Mouse (Mus musculus) gastrocnemius, postnatal 14 days (tissue): ENCODE results near the gene Ubl7. TPM values are rescaled to one million over a fixed set of nuclear protein-coding genes. Genes with fewer than 3 reads are reported as not detected.

Experiments
- DNase-seq: peaks from one replicate; pipeline ENCODE4 v3.0.0; 2021; ENCODE audit warnings: mixed read lengths
- intact Hi-C: fragments of 180-260 bp; cut with DNase I; formaldehyde crosslinking; loops from one replicate; pipeline ENCODE4 v1.15.1; 2025; ENCODE audit warnings: low total_unique reads
- total RNA-seq, 2 experiments: library from RNA; stranded (reverse); gene quantifications; 2 replicates each; pipeline ENCODE4 v1.2.3; 2021

Ubl7 gene
- total RNA-seq, 2 experiments from 2014 or later, result 52.3 to 55.3 TPM

DNA sequence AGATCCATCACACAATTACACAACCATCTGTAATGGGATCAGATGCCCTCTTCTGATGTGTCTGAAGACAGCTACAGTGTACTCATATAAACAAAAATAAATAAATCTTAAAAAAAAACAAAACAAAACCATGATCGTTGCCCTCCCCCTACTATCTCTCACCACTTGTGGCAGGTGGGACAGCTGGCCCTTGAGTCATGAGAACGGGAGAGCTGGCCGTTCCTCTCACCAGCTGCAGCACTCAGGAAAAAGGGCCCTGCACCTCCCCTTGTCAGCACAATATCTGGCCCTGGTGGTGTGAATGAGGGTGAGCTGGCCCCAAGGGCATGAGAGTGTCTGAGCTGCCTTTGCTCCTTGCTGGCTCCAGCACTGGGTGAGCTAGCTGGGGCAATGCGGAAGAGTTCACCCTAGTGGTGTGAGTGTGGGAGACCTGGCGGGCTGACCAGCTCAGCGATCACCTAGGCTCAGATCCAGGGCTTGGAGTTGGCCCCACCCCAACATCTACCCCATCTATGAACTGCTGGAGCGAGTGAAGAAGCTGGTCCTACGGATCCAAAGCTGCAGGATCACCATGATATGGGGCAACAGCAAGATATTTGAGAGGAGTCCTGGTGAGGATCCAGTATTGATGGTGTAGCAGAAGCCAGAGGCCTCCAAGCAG is 7.1 kb upstream of the Ubl7 start:
- intact Hi-C loops, result no loop called here
- DNase-seq, result peak; percentile 8

DNA sequence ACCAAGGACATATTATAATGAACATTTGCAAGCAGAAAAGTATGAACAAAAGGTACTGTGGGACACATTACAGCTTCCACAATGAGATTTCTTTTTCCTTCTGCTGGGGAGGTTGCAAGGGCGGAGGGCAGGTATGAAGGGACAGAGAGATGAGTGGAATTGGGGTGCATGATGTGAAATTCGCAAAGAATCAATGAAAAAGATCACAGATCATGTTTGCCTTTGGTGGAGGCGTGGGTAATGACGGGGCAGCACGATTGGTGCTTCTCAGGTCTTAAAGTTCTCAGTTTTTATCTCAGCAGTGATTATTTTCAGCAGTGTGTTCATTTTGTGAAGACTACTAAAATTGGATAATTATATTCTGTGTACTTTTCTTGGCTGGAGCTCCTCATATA is 6.5 kb upstream of the Ubl7 start:
- intact Hi-C loops, result no loop called here
- DNase-seq, result no peak

DNA sequence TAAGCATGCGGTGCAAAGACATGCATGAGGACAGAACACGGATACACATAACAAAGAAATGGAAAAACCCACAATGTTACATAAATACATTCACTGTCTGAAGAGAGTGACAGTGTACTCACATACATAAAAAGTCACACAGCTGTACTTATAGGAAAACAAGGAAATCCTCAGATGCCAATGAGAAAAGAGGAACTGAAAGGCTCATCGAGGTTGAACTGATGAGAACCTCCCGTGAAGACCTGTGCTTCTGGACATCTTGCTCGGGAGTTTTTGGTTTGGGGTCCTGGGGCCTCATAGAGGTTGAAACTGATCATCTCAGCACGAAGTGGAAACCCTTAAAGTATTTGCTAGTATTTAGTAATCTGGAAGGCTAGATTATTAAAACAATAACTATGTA is 3.6 kb upstream of the Ubl7 start:
- intact Hi-C loops, result no loop called here

DNA sequence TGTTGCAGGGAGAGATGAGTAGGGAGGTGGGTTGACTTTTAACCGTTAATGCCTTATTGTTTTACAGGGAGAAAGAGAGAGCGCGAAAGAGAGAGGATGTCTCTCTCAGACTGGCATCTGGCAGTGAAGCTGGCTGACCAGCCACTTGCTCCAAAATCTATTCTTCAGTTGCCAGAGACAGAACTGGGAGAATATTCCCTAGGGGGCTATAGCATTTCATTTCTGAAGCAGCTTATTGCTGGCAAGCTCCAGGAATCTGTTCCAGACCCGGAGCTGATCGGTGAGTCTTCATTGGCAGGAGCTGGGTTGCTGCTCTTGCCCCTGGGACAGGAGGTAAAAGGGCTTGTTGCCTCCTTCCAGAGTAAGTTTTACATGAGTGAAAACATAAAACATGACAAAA is 1.8 kb downstream of the Ubl7 start:
- DNase-seq, result no peak
- intact Hi-C loops, result no loop called here

More for the DNA sequence above, 3.6 kb upstream of the Ubl7 start:
- no peak for DNase-seq

DNA sequence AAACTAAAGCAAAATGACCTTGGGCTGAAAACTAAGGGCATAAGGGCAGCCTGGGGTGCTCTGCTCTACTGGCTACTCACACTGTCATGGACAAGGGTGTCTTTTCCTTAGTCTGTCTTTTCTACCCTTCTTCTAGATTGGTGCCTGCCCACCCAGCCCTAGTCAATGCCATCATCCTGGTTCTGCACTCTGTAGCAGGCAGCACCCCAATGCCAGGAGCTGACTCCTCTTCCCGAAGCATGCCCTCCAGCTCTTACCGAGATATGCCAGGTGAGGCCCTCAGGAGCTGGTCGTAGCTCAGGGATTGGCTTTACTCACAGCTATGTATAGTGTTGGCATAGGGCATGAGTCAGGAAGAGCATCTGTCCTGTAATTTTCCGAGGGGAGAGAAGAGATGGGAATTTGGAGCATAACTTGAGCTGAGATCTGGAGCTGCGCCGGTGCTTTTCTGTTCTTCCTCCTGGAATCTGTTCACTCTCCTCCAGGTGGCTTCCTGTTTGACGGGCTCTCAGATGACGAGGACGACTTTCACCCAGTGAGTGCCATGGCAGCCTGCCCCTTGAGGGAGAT is 10.8 kb downstream of the Ubl7 start:
- intact Hi-C loops, result no loop called here
- no peak for DNase-seq

DNA sequence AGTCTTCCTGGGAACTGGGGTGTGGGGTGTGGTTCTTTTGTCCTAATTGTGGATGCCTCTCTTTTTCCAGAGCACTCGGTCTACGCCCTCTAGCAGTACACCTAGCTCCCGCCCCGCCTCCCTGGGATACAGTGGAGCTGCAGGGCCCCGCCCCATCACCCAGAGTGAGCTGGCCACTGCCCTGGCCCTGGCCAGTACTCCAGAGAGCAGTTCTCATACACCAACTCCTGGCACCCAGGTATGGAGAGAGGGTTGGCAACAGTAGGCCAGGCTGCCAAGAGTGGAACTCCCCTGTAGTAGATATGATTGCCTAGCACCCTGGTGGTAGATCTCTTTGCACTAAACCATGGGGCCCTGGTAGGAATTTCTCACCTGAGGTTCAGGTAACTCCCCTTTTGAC is 11.6 kb downstream of the Ubl7 start:
- DNase-seq, result no peak
- intact Hi-C loops, result no loop called here

DNA sequence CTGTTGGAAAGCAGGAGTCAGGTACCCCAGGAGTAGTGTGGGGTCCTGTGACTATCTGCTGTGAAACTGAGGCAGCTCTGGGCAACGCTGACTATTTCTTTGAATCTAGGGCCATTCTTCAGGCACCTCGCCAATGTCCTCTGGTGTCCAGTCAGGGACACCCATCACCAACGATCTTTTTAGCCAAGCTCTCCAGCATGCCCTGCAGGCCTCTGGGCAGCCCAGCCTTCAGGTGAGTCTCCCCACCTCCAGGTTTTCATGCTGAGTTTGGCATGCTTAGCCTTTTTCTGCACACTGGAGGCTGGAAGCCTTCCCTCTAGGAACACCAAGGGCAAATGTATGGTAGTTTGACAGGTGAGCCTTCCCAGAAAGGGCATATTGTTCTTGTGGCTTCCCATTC is 12.3 kb downstream of the Ubl7 start:
- intact Hi-C loops, result no loop called here
- DNase-seq, result no peak

DNA sequence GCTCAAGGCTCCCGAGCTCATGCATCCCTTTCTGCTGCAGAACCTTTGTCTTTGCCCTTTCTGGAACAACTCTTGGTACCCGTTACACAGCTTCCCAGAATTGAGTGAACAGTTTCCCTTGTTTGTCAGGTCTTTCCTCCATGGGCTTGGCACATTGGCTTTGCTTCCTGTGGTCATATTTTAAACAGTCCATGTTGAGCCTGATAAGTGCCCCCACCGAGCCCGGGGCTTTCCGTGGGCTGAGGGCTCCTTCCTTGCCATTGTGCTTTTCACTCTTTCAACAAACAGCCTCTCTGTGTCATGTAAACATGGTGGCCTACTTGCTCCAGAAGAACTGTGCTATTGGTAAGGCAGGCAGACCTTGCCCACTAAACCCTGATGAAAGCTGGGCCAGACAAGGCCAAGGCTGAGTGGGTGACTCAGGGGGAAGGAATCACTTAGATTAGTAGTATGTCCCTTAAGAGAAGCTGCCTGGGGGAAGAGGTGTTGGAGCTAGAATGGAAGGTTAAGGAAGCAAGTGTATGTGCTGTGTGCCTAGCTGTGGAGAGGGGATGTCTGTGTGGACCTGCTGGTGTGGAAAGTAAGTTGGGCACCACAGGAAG is 20.5 kb downstream of the Ubl7 start:
- intact Hi-C loops, result loop anchor here (10.0 kb wide), 1 partner anchor 66 kb away; no protein-coding TSS in a partner anchor
- DNase-seq, result no peak

DNA sequence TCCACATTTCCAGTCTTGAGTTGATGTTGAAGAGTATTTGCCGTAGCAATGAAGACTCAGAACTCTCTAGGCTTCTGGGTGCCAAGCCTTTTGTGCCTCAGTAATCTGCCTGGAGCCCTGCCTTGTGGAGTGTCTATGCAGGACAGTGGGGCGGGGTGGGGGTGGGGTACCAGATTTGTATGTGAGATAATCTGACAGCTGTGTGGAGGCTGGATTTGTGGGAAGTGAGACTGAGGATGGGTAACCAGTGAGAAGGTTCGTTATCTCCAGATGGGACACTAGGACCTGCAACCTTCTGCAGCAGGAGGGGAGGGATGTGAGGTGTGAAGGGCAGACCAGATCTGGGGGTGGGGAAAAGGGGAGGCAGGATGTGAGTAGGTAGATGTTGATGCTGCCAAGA is 21.5 kb downstream of the Ubl7 start:
- intact Hi-C loops, result loop anchor here (10.0 kb wide), 1 partner anchor 67 kb away; no protein-coding TSS in a partner anchor
- no peak for DNase-seq

DNA sequence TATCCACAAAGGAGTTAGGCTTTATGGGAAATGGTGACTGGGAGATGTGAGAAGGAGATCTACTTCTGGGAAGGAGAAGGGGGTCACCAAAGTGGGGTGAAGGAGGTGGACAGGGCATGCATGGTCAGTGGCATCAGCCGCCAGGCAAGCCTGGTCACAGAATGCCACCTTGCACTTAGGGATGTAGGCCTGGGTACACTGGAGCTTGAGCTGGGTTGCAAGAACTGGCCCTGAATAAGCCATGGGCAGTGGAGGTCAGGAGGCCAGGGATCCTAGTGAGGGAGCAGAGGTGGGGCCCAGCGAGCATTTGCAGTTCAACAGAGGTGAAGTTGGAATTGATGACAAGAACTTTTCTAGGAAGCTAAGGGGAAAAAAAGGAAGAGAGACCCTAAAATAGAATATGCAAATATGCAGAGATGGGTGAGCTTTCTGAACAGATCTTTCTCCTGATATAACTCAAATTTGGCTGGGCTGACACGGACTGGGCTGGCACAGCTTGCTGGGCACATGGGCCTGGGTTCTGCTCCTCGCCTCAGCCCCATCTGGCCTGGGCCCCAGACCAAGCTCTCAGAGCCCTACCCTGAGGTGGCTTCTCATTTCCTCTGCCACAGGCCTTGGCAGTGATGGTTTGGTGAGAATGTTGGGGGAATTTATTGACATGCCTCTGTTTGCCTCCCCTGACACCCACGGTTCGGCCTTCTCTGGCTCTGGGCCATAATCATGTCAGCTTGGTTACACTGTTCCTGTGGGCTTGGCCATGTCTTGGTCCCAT is 22.2 kb downstream of the Ubl7 start:
- DNase-seq, result no peak
- intact Hi-C loops, result loop anchor here (10.0 kb wide), 1 partner anchor 68 kb away; no protein-coding TSS in a partner anchor

DNA sequence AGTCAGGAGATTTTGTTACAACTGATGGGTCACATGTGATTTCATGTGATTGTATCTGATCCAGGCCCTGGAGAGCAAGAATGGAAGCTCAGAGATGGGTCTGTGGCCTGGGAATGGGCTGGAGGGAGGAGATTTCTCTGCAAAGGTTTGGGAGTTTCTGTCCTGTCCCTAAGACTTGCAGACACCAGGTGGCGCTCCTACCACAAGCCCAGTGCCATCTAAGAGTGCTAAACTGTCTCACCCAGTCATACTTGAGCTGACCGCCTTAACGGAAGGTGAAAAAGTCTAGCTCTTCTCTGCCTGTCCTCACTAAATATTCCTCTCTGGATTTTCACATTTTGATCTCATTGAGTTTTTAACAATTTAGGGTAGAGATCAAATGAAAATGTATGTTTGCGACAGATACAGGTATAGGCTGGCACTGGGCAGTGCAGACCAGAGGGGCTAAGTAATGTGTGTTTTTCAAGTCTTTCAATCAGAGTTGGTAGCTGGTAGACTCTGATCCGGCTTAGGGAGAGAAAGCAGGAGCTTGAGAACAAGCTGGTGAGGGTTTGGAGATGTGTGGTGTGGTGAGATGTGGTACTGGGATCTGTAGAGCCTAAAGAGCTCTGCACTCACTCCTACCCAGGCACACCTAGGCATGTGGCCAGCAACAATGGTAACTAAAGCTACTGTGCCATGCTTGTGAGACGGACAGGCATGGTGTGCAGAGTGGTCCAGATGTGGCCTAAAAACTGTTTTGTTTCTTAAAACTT is 25.1 kb downstream of the Ubl7 start:
- DNase-seq, result peak; percentile 88
- intact Hi-C loops, result loop anchor here (2.0 to 10.0 kb wide), 3 partner anchors 57 to 71 kb away; no protein-coding TSS in a partner anchor

DNA sequence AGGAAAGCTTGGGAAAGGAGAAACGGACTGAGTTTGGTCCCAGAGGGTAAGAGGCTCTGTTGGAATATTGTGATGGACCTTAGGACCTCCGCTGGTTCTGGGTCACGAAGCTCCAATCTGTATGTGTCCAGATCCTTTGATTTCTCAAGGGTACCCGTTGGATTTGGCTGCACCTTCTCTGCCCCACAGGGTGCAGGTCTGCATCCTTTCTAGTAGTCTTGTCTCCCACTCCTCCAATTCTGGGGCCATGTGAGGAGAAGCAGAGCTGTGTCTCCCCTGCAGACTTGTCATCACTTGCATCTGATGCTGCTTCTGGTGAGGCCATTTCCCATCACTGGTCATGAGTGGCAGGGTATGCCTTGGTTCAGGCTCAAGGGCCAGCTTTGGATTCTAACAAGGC is 26.4 kb downstream of the Ubl7 start:
- intact Hi-C loops, result loop anchor here (2.0 to 10.0 kb wide), 2 partner anchors 56 to 72 kb away; no protein-coding TSS in a partner anchor

DNA sequence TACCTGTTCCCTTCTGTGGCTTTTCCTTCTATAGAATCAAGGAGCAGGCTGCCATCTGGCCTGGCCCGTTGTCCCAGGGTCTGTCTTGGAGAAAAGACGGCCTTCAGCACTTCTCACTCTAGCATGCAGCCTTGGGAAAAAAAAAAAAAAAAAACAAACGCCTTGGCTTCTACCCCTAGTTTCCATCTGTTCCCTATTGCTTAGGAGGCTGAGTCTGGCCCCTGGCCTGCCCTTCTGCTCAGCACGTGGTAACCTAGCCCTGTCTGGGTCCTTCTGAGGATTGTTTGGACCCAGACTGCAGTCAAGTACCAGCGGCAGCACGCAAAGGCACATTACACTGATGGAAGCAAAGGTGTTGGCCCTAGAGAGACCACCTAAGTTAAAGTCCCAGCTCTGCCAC is 26.9 kb downstream of the Ubl7 start:
- intact Hi-C loops, result loop anchor here (2.0 to 10.0 kb wide), 2 partner anchors 55 to 73 kb away; no protein-coding TSS in a partner anchor
- no peak for DNase-seq

More for the DNA sequence above, 26.4 kb downstream of the Ubl7 start:
- no peak for DNase-seq

DNA sequence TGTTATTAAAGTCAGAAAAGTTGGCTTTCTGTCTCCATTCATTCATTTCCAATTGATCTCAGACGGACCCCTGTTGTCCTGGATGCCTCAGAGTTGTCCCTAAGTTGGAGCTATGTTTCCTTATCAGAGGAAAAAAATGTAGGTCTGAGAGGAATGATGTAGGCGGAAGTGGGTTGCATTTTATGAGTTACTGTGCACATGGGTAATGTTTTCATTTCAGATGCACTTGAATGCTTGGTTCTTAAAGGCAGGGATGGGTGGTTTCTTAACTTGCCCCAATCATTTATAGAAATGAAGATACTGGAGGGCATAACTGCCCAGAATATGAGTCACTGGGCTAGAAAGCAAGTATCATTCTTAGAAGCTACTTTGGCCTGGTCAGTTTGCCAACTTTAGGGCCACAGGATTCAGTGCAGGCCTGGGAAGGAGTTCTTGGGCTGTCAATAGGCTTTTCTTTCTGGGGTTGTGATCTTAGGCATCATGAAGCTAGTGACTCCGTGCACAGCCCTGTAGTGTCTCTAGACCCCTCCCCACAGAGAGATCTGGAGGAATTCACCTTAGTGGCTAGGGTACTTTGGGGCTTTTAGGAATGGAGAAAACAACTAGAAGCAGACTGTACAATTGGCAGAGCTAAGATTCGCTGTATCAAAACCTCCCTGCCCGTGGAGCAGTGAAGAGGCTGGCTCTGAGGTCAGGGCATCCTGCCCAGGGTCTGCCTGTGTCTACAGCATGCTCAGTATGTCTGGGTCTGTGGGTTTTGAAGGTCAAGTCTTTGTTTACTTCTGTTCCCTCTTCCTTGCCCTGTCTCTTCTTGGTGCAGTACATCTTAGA is 27.7 kb downstream of the Ubl7 start:
- intact Hi-C loops, result loop anchor here (10.0 kb wide), 1 partner anchor 74 kb away; no protein-coding TSS in a partner anchor
- DNase-seq, result no peak

DNA sequence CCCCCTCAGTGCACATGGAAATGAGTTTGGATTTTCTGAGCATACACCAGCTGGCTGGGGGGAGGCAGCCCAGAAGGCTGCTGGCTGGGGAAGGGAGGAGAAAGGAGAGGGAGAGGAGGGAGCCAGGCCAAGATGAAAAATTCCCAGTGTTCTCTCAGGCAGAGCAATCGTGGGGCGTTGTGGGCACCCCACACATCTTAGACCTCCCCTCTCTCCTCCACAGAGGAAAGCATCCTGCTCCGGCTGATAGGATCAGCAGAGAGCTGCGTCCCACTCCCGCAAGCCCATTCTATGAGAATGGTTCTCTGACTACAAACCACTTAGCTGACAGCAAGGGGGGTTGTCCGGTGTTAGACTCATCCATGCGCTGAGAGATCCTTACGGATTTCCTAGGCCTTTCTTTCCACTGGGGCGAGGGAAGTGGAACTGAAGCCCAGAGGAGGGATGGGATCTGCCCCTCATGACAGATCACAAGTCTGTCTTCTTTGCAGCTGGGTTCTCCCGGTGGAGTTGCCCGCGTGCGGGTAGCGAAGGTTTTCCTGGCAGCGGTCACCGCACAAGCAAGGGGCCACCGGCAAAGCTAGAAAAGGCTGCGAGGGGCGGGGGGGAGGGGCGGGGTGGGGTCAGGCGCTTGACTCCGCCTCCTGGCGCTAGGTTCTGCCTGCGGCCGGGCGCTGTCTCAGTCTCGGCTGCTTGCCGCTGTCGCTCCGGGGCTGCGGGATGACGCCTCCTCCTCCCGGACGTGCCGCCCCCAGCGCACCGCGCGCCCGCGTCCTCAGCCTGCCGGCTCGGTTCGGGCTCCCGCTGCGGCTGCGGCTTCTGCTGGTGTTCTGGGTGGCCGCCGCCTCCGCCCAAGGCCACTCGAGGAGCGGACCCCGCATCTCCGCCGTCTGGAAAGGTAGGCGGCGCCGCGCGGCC is 28.9 kb downstream of the Ubl7 start, which contains the start of gene Sema7a:
Gene Sema7a, plus strand, starts transcription at position 682 of the 918 bp plus-strand sequence.
- peak; percentile 81 for DNase-seq
- intact Hi-C loops, result loop anchor here (10.0 kb wide), 1 partner anchor 75 kb away; no protein-coding TSS in a partner anchor

DNA sequence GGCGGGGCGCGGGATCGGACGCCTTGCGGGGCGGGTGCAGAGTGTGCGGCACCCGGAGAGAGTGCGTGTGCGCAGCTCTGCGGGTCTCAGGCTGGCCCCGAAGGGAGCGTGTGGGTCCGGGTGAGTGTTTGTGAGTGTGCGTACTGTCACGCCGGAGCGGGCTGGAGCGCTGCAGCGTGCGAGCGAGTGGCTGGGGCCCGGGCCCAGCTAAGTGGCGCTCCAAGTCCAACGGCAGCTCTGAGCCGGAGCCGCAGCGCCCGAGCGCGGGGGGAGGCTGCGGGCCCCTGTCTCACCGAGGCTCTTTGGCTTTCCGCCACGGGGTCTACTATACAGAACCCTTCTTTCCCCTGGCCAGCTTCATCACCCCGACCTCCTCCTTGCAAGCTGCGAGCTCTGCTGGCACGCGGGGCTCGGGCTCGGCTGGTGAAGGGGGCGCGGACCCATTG is 29.6 kb downstream of the Ubl7 start:
- intact Hi-C loops, result no loop called here
- no peak for DNase-seq
